Mouse (Mus musculus): ENCODE measurements around the gene Pcgf2.
"Not testable (repeated sequence)": the region's sequence is repeated elsewhere in the genome, so short reads cannot be mapped to it uniquely, and the experiment has no call there.

Pcgf2 gene

GRCm38 (mm10) chr11:97653376-97653775 lies 46.9 kb downstream of the Pcgf2 start:
- DNase-seq (ENCODE audit: low spot score), result not testable (repeated sequence)

GRCm38 (mm10) chr11:97650341-97650740 lies 50.0 kb downstream of the Pcgf2 start:
- DNase-seq (ENCODE audit: low spot score), result no peak

GRCm38 (mm10) chr11:97648541-97648940 lies 51.8 kb downstream of the Pcgf2 start:
- not testable (repeated sequence) for DNase-seq (ENCODE audit: low spot score)

GRCm38 (mm10) chr11:97644834-97645233 lies 55.5 kb downstream of the Pcgf2 start:
- no peak for DNase-seq (ENCODE audit: low spot score)

- DNase-seq (ENCODE audit: low spot score), result no peak
Measured at GRCm38 (mm10) chr11:97643380-97644055, 56.8 kb downstream of the Pcgf2 start.

GRCm38 (mm10) chr11:97642746-97643145 lies 57.6 kb downstream of the Pcgf2 start:
- DNase-seq (ENCODE audit: low spot score), result no peak

- DNase-seq (ENCODE audit: low spot score), result no peak
Measured at GRCm38 (mm10) chr11:97641668-97642067, 58.6 kb downstream of the Pcgf2 start.

All from spleen, adult 12 weeks (tissue).